Mouse (Mus musculus) stomach, postnatal 0 days (tissue): ENCODE data around the gene Ikzf3. TPM values are rescaled to one million over a fixed set of nuclear protein-coding genes. Genes with fewer than 3 reads are reported as not detected.

ENCODE experiments used
- ATAC-seq: fragments of 200-750 bp; cut with Nextera tagmentation; 2 replicates; pipeline ENCODE4 v1.8.0; 2017; ENCODE audit not compliant: low FRiP score, low TSS enrichment
- DNase-seq: peaks from one replicate; pipeline ENCODE4 v3.0.0-alpha.2; 2016; ENCODE audit warnings: low spot score
- H3K27ac ChIP-seq: fragments of 300-500 bp; sonication (generic); replicated peaks from 2 replicates; pipeline ENCODE4 v1.5.1; 2014; ENCODE audit warnings: mild to moderate bottlenecking, control low read depth
- H3K27me3 ChIP-seq: fragments of 300-500 bp; sonication (generic); 2 replicates; pipeline ENCODE4 v1.6.1; 2014; ENCODE audit warnings: low read length; ENCODE audit not compliant: control insufficient read depth, insufficient read depth
- H3K36me3 ChIP-seq: fragments of 300-500 bp; sonication (generic); 2 replicates; pipeline ENCODE4 v1.6.1; 2014; ENCODE audit warnings: low read length, mixed read lengths; ENCODE audit not compliant: control insufficient read depth, insufficient read depth
- H3K4me1 ChIP-seq: fragments of 300-500 bp; sonication (generic); replicated peaks from 2 replicates; pipeline ENCODE4 v1.6.1; 2014; ENCODE audit warnings: antibody characterized with exemption; ENCODE audit not compliant: control insufficient read depth, insufficient read depth
- H3K4me2 ChIP-seq: fragments of 300-500 bp; sonication (generic); replicated peaks from 2 replicates; pipeline ENCODE4 v1.6.1; 2014; ENCODE audit warnings: low read depth, mild to moderate bottlenecking, control low read depth, moderate library complexity
- H3K4me3 ChIP-seq: fragments of 300-500 bp; sonication (generic); 2 replicates; pipeline ENCODE4 v1.5.1; 2014; ENCODE audit warnings: low read depth, low read length, control low read depth
- H3K9ac ChIP-seq: fragments of 300-500 bp; sonication (generic); 2 replicates; pipeline ENCODE4 v1.6.1; 2014; ENCODE audit warnings: mild to moderate bottlenecking, low read length, control low read depth, mixed read lengths
- H3K9me3 ChIP-seq: fragments of 300-500 bp; sonication (generic); 2 replicates; pipeline ENCODE4 v1.6.1; 2016; ENCODE audit warnings: low read length; ENCODE audit not compliant: control insufficient read depth
- CTCF ChIP-seq: IDR thresholded peaks from 2 replicates; pipeline ENCODE4 v1.5.1; 2016; ENCODE audit warnings: antibody characterized with exemption, low read depth, mild to moderate bottlenecking, moderate library complexity
- EP300 ChIP-seq: optimal IDR thresholded peaks from 2 replicates; pipeline ENCODE3; 2016; ENCODE audit warnings: antibody characterized with exemption
- WGBS: fragments of 180-500 bp; shearing (Covaris S2); extraction: QIAGEN DNeasy Blood & Tissue Kit; methylation state at CpG from one replicate; pipeline ENCODE4 v1.1.7; 2014; 5-methylcytosine and 5-hydroxymethylcytosine counted together
- polyA plus RNA-seq: library from polyadenylated mRNA; unstranded; fragments of >200 nt; fragmentation: Nextera tagmentation; extraction: Ambion mirVana; gene quantifications from 2 replicates; pipeline ENCODE4 v1.2.1, GENCODE M21; 2015

Ikzf3 gene
- polyA plus RNA-seq, 1 experiment from 2014 or later: 0.15 TPM

DNA sequence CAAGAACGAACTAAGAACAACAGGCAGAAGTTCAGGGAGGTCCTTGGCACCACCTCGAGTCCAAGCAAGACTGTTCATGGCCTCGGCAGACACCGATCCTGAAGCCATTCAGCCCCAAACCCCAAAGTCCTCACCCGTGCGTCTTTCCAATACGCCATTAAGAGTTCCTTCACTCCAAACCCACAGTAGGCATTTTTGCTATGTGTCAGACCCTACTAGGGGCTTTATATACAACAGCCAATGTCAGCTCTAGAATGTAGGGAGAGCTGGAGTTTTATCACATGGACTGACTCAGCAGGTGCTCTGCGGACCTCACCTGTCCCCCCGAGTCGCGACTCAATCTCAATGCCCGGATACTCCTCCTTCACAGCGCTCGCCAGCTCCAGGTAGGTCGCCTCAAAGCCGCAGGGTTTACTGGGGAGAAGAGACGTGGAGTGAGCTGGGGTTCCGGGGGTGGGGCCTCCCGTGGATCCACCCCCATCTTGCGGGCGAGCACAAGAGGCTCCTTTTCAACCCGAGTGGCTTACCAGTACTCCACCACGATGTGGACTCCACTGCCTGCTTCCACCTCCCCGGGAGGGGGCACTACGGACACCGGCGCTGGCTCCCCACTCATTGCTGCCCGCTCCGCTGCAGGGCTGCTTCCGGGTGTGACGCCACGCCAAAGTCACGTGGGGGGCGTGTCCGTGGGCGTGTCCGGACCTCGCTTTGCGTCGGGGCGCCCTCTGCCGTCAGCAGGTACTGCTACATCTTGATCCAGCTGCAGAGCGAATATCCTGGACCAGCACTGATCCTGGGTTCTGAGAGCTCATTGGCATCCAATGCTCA lies 107.3 kb downstream of the Ikzf3 start, which contains the start of gene Mien1:
Gene Mien1 (minus strand): TSS at position 661 of the 828 bp plus-strand sequence.
- ATAC-seq: peak; percentile 96
- H3K9ac ChIP-seq: peak within 1 kb of the TSS; percentile 64
- H3K27ac ChIP-seq: peak within 1 kb of the TSS; percentile 65
- DNase-seq: peak; percentile 98
- H3K27me3 ChIP-seq: no peaks in the 10 kb centered on the region
- 1% methylated on average over 43 of the region's 43 CpGs for WGBS
- peaks cover 20% of the 10 kb centered on the region for H3K36me3 ChIP-seq
- H3K4me3 ChIP-seq: peak within 1 kb of the TSS; percentile 64
- peak within 1 kb of the TSS; percentile 82 for H3K4me2 ChIP-seq
- TF ChIP-seq EP300 (no peak), CTCF (peak; percentile 98)
- no peaks in the 10 kb centered on the region for H3K9me3 ChIP-seq
- no peaks in the 10 kb centered on the region for H3K4me1 ChIP-seq

GRCm38 (mm10) chr11:98437441-98437840 lies 108.4 kb downstream of the Ikzf3 start:
- Histone ChIP-seq H3K9ac (no peak overlapping the region), H3K4me1 (no peaks in the 10 kb centered on the region), H3K27me3 (no peaks in the 10 kb centered on the region), H3K36me3 (peaks cover 27% of the 10 kb centered on the region), H3K4me3 (no peak overlapping the region), H3K9me3 (no peaks in the 10 kb centered on the region), H3K4me2 (no peak overlapping the region), H3K27ac (no peak overlapping the region)
- no peak for ATAC-seq
- no peak for DNase-seq
- no peak for TF ChIP-seq EP300
- no peak for TF ChIP-seq CTCF
- 64% methylated on average over 6 of the region's 6 CpGs for WGBS

DNA sequence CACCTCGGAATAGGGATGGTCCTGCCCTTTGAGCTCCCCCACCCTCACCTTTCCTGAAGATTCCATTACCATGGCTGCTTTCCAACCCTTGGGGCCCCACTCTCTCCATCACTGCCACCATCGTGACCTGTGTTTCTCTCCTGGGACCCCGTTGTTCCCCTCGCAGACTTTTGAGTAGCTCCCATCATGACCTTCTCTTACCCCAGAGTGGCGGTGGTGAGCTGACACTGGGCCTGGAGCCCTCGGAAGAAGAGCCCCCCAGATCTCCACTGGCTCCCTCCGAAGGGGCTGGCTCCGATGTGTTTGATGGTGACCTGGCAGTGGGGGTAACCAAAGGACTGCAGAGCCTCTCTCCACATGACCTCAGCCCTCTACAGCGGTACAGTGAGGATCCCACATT lies 110.1 kb downstream of the Ikzf3 start:
- ATAC-seq (no peak), DNase-seq (no peak)
- H3K9me3 ChIP-seq: no peaks in the 10 kb centered on the region
- H3K4me2 ChIP-seq: no peak overlapping the region
- no peak overlapping the region for H3K27ac ChIP-seq
- H3K27me3 ChIP-seq: no peaks in the 10 kb centered on the region
- 85% methylated on average over 9 of the region's 9 CpGs for WGBS
- peaks cover 27% of the 10 kb centered on the region for H3K36me3 ChIP-seq
- TF ChIP-seq CTCF: no peak
- TF ChIP-seq EP300: no peak
- H3K4me3 ChIP-seq: no peak overlapping the region
- no peak overlapping the region for H3K9ac ChIP-seq
- no peaks in the 10 kb centered on the region for H3K4me1 ChIP-seq

- H3K9me3 ChIP-seq: no peaks in the 10 kb centered on the region
- H3K36me3 ChIP-seq: peaks cover 36% of the 10 kb centered on the region
- DNase-seq: no peak
- no peak overlapping the region for H3K9ac ChIP-seq
- H3K4me3 ChIP-seq: no peak overlapping the region
- H3K27ac ChIP-seq: no peak overlapping the region
- WGBS: 76% methylated on average over 9 of the region's 9 CpGs
- TF ChIP-seq EP300: no peak
- no peak for TF ChIP-seq CTCF
- no peaks in the 10 kb centered on the region for H3K27me3 ChIP-seq
- H3K4me2 ChIP-seq: no peak overlapping the region
- ATAC-seq: no peak
- H3K4me1 ChIP-seq: no peaks in the 10 kb centered on the region
Observed at GRCm38 (mm10) chr11:98431743-98432502, 113.9 kb downstream of the Ikzf3 start.

- ATAC-seq: peak; percentile 75
- H3K4me1 ChIP-seq: no peaks in the 10 kb centered on the region
- 56% methylated on average over 5 of the region's 5 CpGs for WGBS
- no peak for TF ChIP-seq EP300
- TF ChIP-seq CTCF: no peak
- no peaks in the 10 kb centered on the region for H3K27me3 ChIP-seq
- H3K4me3 ChIP-seq: no peak overlapping the region
- H3K36me3 ChIP-seq: peaks cover 27% of the 10 kb centered on the region
- H3K27ac ChIP-seq: peak overlapping the region; percentile 87
- H3K4me2 ChIP-seq: no peak overlapping the region
- peak; percentile 70 for DNase-seq
- H3K9me3 ChIP-seq: no peaks in the 10 kb centered on the region
- H3K9ac ChIP-seq: no peak overlapping the region
Observed at GRCm38 (mm10) chr11:98428436-98428835, 117.4 kb downstream of the Ikzf3 start.

GRCm38 (mm10) chr11:98426592-98426991 lies 119.2 kb downstream of the Ikzf3 start:
- H3K4me2 ChIP-seq: no peak overlapping the region

More at GRCm38 (mm10) chr11:98426592-98426991, 119.2 kb downstream of the Ikzf3 start:
- peak overlapping the region; percentile 87 for H3K27ac ChIP-seq
- 84% methylated on average over 7 of the region's 7 CpGs for WGBS
- H3K27me3 ChIP-seq: no peaks in the 10 kb centered on the region
- H3K9me3 ChIP-seq: no peaks in the 10 kb centered on the region
- no peak overlapping the region for H3K4me3 ChIP-seq
- H3K9ac ChIP-seq: no peak overlapping the region
- DNase-seq: peak; percentile 14
- H3K36me3 ChIP-seq: peaks cover 31% of the 10 kb centered on the region
- H3K4me1 ChIP-seq: no peaks in the 10 kb centered on the region
- TF ChIP-seq CTCF (no peak), EP300 (no peak)
- no peak for ATAC-seq
